In genomic region chr11:78741958-78742357, GRCm38 (mm10) we compare ENCODE assay signal across 29 mouse cellular contexts. TPM values are rescaled to one million over a fixed set of nuclear protein-coding genes. Genes with fewer than 3 reads are reported as not detected.
DNase-seq lines count a peak whose midpoint lies in the region; ATAC-seq and TF ChIP-seq lines count a peak whose summit lies in the region.
"Had no signal": no experiment of that assay in that cellular context is flagged by ENCODE, and none has a peak within 500 bp of the region (broad histone marks: within the 10 kb centered on the region; RNA-seq: fewer than 3 reads in every experiment).

No protein-coding gene starts in this region.

- H3K9me3 ChIP-seq in forebrain, embryonic 14.5 days (replicated peaks; ENCODE audit: control insufficient read depth, low read length), result no peaks in the 10 kb centered on the region
- H3K9me3 ChIP-seq in forebrain, embryonic 11.5 days (ENCODE audit: control insufficient read depth, low read length), result no peaks in the 10 kb centered on the region
- no peaks in the 10 kb centered on the region for H3K9me3 ChIP-seq in hindbrain, postnatal 0 days (ENCODE audit: low read length)
- no peaks in the 10 kb centered on the region for H3K9me3 ChIP-seq in hindbrain, embryonic 11.5 days (ENCODE audit: control insufficient read depth, low read length)
- H3K9me3 ChIP-seq in midbrain, embryonic 14.5 days (ENCODE audit: control insufficient read depth, low read length), result no peaks in the 10 kb centered on the region
- H3K9me3 ChIP-seq in midbrain, embryonic 16.5 days (replicated peaks; ENCODE audit: control insufficient read depth, low read length, poor library complexity, severe bottlenecking), result no peaks in the 10 kb centered on the region
- no peaks in the 10 kb centered on the region for H3K9me3 ChIP-seq in forebrain, embryonic 16.5 days (ENCODE audit: control insufficient read depth, low read length)
- H3K9me3 ChIP-seq: embryonic facial prominence, embryonic 12.5 days; embryonic facial prominence, embryonic 15.5 days; G1E; heart, embryonic 10.5 days; heart, embryonic 13.5 days; hindbrain, embryonic 13.5 days had no signal

- no peaks in the 10 kb centered on the region for H3K36me3 ChIP-seq in forebrain, embryonic 14.5 days (ENCODE audit: control insufficient read depth, insufficient read depth, low read length)
- no peaks in the 10 kb centered on the region for H3K36me3 ChIP-seq in forebrain, embryonic 11.5 days (ENCODE audit: control insufficient read depth, insufficient read depth, low read length)
- H3K36me3 ChIP-seq in hindbrain, postnatal 0 days (ENCODE audit: insufficient read depth, low read length), result no peaks in the 10 kb centered on the region
- H3K36me3 ChIP-seq in hindbrain, embryonic 11.5 days (ENCODE audit: control insufficient read depth, insufficient read depth, low read length), result no peaks in the 10 kb centered on the region
- H3K36me3 ChIP-seq in midbrain, embryonic 14.5 days (ENCODE audit: control insufficient read depth, insufficient read depth, low read length), result no peaks in the 10 kb centered on the region
- no peaks in the 10 kb centered on the region for H3K36me3 ChIP-seq in midbrain, embryonic 16.5 days (ENCODE audit: control insufficient read depth, insufficient read depth, low read length)
- H3K36me3 ChIP-seq in forebrain, embryonic 16.5 days (ENCODE audit: control insufficient read depth, insufficient read depth), result no peaks in the 10 kb centered on the region
- H3K36me3 ChIP-seq: embryonic facial prominence, embryonic 12.5 days; embryonic facial prominence, embryonic 15.5 days; heart, embryonic 10.5 days; heart, embryonic 13.5 days; hindbrain, embryonic 13.5 days had no signal

- peaks cover 14% of the 10 kb centered on the region for H3K4me1 ChIP-seq in forebrain, embryonic 14.5 days (ENCODE audit: control insufficient read depth, insufficient read depth, low read length)
- peaks cover 2% of the 10 kb centered on the region; the same call in 1 of the 2 replicates for H3K4me1 ChIP-seq in forebrain, embryonic 11.5 days (replicated peaks; ENCODE audit: control insufficient read depth, insufficient read depth, low read length)
- H3K4me1 ChIP-seq in hindbrain, postnatal 0 days (ENCODE audit: insufficient read depth, low read length), result no peaks in the 10 kb centered on the region
- H3K4me1 ChIP-seq in hindbrain, embryonic 11.5 days (replicated peaks; ENCODE audit: control insufficient read depth, insufficient read depth, low read length), result no peaks in the 10 kb centered on the region; the same call in 1 of the 2 replicates
- H3K4me1 ChIP-seq in midbrain, embryonic 14.5 days (ENCODE audit: control insufficient read depth, insufficient read depth, low read length), result peaks cover 5% of the 10 kb centered on the region; the same call in 1 of the 2 replicates
- H3K4me1 ChIP-seq in midbrain, embryonic 16.5 days (ENCODE audit: control insufficient read depth, insufficient read depth, low read length), result peaks cover 3% of the 10 kb centered on the region; the same call in 1 of the 2 replicates
- H3K4me1 ChIP-seq in forebrain, embryonic 16.5 days (replicated peaks; ENCODE audit: control insufficient read depth, insufficient read depth, low read length), result peaks cover 13% of the 10 kb centered on the region
- H3K4me1 ChIP-seq: embryonic facial prominence, embryonic 12.5 days; embryonic facial prominence, embryonic 15.5 days had no signal

- no peak for TF ChIP-seq CTCF in hindbrain, postnatal 0 days (IDR thresholded peaks at IDR 0.05; ENCODE audit: low read depth)

- H3K4me3 ChIP-seq in forebrain, embryonic 14.5 days (ENCODE audit: low read depth, low read length), result no peak overlapping the region
- H3K4me3 ChIP-seq in forebrain, embryonic 11.5 days (ENCODE audit: low read depth, low read length), result no peak overlapping the region
- H3K4me3 ChIP-seq in hindbrain, postnatal 0 days (ENCODE audit: low read length), result no peak overlapping the region
- no peak overlapping the region for H3K4me3 ChIP-seq in hindbrain, embryonic 11.5 days (ENCODE audit: low read depth, low read length)
- no peak overlapping the region for H3K4me3 ChIP-seq in midbrain, embryonic 14.5 days (replicated peaks; ENCODE audit: low read depth, low read length)
- H3K4me3 ChIP-seq in midbrain, embryonic 16.5 days (ENCODE audit: low read depth, low read length), result no peak overlapping the region
- no peak overlapping the region for H3K4me3 ChIP-seq in forebrain, embryonic 16.5 days (replicated peaks; ENCODE audit: low read length)
- H3K4me3 ChIP-seq: embryonic facial prominence, embryonic 12.5 days; embryonic facial prominence, embryonic 15.5 days; heart, adult 2 months; heart, embryonic 10.5 days; heart, embryonic 13.5 days; hindbrain, embryonic 13.5 days had no signal

- DNase-seq in forebrain, embryonic 14.5 days (ENCODE audit: low spot score), result peak; percentile 87
- no peak for DNase-seq in forebrain, embryonic 11.5 days (ENCODE audit: low spot score)
- peak; percentile 16 for DNase-seq in hindbrain, postnatal 0 days (ENCODE audit: low spot score)
- DNase-seq in hindbrain, embryonic 11.5 days (ENCODE audit: low spot score), result no peak
- DNase-seq in midbrain, embryonic 14.5 days, result peak; percentile 52
- DNase-seq in right cerebral cortex, postnatal 4 days, result no peak
- DNase-seq: adrenal gland, postnatal 10 days; adrenal gland, postnatal 36 days; B cell, adult 2 months; cerebellum, adult 11 months; cerebellum, adult 2 months; cerebellum, adult 9-11 months; cerebellum, postnatal 25 days; gastrocnemius, postnatal 10 days; gastrocnemius, postnatal 36 days; heart, adult 2 months; heart, postnatal 14 days; heart, postnatal 4 days had no signal

- H3K27me3 ChIP-seq in forebrain, embryonic 14.5 days (replicated peaks; ENCODE audit: control insufficient read depth, insufficient read depth, low read length), result no peaks in the 10 kb centered on the region
- H3K27me3 ChIP-seq in forebrain, embryonic 11.5 days (ENCODE audit: control insufficient read depth, insufficient read depth, low read length), result no peaks in the 10 kb centered on the region
- H3K27me3 ChIP-seq in hindbrain, postnatal 0 days (ENCODE audit: insufficient read depth, low read length), result no peaks in the 10 kb centered on the region
- H3K27me3 ChIP-seq in hindbrain, embryonic 11.5 days (ENCODE audit: control insufficient read depth, insufficient read depth, low read length), result no peaks in the 10 kb centered on the region; the same call in 1 of the 2 replicates
- no peaks in the 10 kb centered on the region for H3K27me3 ChIP-seq in midbrain, embryonic 14.5 days (ENCODE audit: control insufficient read depth, insufficient read depth, low read length)
- H3K27me3 ChIP-seq in midbrain, embryonic 16.5 days (ENCODE audit: control insufficient read depth, insufficient read depth, low read depth, low read length), result no peaks in the 10 kb centered on the region
- no peaks in the 10 kb centered on the region for H3K27me3 ChIP-seq in forebrain, embryonic 16.5 days (replicated peaks; ENCODE audit: control insufficient read depth, insufficient read depth, low read length)
- H3K27me3 ChIP-seq: CH12.LX; embryonic facial prominence, embryonic 12.5 days; embryonic facial prominence, embryonic 15.5 days; heart, embryonic 13.5 days; Patski had no signal

- H3K9ac ChIP-seq in forebrain, embryonic 14.5 days (ENCODE audit: low read length), result no peak overlapping the region
- no peak overlapping the region for H3K9ac ChIP-seq in forebrain, embryonic 11.5 days (ENCODE audit: low read length)
- H3K9ac ChIP-seq in hindbrain, postnatal 0 days (replicated peaks; ENCODE audit: low read length), result no peak overlapping the region
- no peak overlapping the region for H3K9ac ChIP-seq in hindbrain, embryonic 11.5 days (ENCODE audit: low read depth, low read length)
- H3K9ac ChIP-seq in midbrain, embryonic 14.5 days (replicated peaks; ENCODE audit: low read length), result no peak overlapping the region
- H3K9ac ChIP-seq in midbrain, embryonic 16.5 days (ENCODE audit: low read depth, low read length), result no peak overlapping the region
- H3K9ac ChIP-seq in forebrain, embryonic 16.5 days (replicated peaks; ENCODE audit: low read depth, low read length), result no peak overlapping the region
- H3K9ac ChIP-seq: embryonic facial prominence, embryonic 12.5 days; embryonic facial prominence, embryonic 15.5 days; heart, embryonic 13.5 days; hindbrain, embryonic 13.5 days had no signal

- peak; percentile 80 for ATAC-seq in forebrain, embryonic 14.5 days
- no peak for ATAC-seq in forebrain, embryonic 11.5 days (replicated peaks; ENCODE audit: low FRiP score)
- no peak for ATAC-seq in hindbrain, postnatal 0 days
- no peak for ATAC-seq in hindbrain, embryonic 11.5 days (ENCODE audit: low FRiP score)
- no peak for ATAC-seq in midbrain, embryonic 14.5 days (ENCODE audit: low FRiP score, low TSS enrichment)
- ATAC-seq in midbrain, embryonic 16.5 days, result no peak
- ATAC-seq in forebrain, embryonic 16.5 days, result peak; percentile 90
- ATAC-seq: intestine, postnatal 0 days; Patski had no signal

- no peak overlapping the region for H3K4me2 ChIP-seq in forebrain, embryonic 14.5 days (ENCODE audit: low read length)
- no peak overlapping the region for H3K4me2 ChIP-seq in forebrain, embryonic 11.5 days (ENCODE audit: low read depth, low read length, severe bottlenecking)
- no peak overlapping the region for H3K4me2 ChIP-seq in hindbrain, postnatal 0 days (ENCODE audit: low read depth, low read length)
- H3K4me2 ChIP-seq in hindbrain, embryonic 11.5 days (replicated peaks; ENCODE audit: low read depth, low read length), result no peak overlapping the region
- no peak overlapping the region for H3K4me2 ChIP-seq in midbrain, embryonic 14.5 days (ENCODE audit: low read length)
- no peak overlapping the region for H3K4me2 ChIP-seq in midbrain, embryonic 16.5 days (ENCODE audit: low read length)
- no peak overlapping the region for H3K4me2 ChIP-seq in forebrain, embryonic 16.5 days (ENCODE audit: low read length)
- H3K4me2 ChIP-seq: embryonic facial prominence, embryonic 12.5 days; embryonic facial prominence, embryonic 15.5 days; heart, embryonic 13.5 days; hindbrain, embryonic 13.5 days had no signal

- peak overlapping the region; percentile 68; the same call in 1 of the 2 replicates for H3K27ac ChIP-seq in forebrain, embryonic 14.5 days (ENCODE audit: low read depth, low read length)
- no peak overlapping the region for H3K27ac ChIP-seq in forebrain, embryonic 11.5 days (ENCODE audit: low read depth, low read length)
- no peak overlapping the region for H3K27ac ChIP-seq in hindbrain, postnatal 0 days
- H3K27ac ChIP-seq in hindbrain, embryonic 11.5 days (ENCODE audit: low read depth, low read length), result no peak overlapping the region
- no peak overlapping the region; the same call in 1 of the 2 replicates for H3K27ac ChIP-seq in midbrain, embryonic 14.5 days (replicated peaks; ENCODE audit: low read depth, low read length)
- H3K27ac ChIP-seq in midbrain, embryonic 16.5 days (ENCODE audit: low read length), result no peak overlapping the region
- peak overlapping the region; percentile 38 for H3K27ac ChIP-seq in forebrain, embryonic 16.5 days (ENCODE audit: low read length)
- H3K27ac ChIP-seq: embryonic facial prominence, embryonic 12.5 days; embryonic facial prominence, embryonic 15.5 days; heart, adult 2 months; heart, embryonic 10.5 days; heart, embryonic 13.5 days; hindbrain, embryonic 13.5 days had no signal

- 15% methylated on average over 7 of the region's 7 CpGs for WGBS in forebrain, embryonic 14.5 days
- 62% methylated on average over 7 of the region's 7 CpGs for WGBS in forebrain, embryonic 11.5 days
- WGBS in hindbrain, postnatal 0 days, result 37% methylated on average over 7 of the region's 7 CpGs
- WGBS in hindbrain, embryonic 11.5 days, result 73% methylated on average over 7 of the region's 7 CpGs
- 17% methylated on average over 7 of the region's 7 CpGs for WGBS in midbrain, embryonic 14.5 days
- WGBS in midbrain, embryonic 16.5 days, result 25% methylated on average over 7 of the region's 7 CpGs
- 8% methylated on average over 7 of the region's 7 CpGs for WGBS in forebrain, embryonic 16.5 days

RNA-seq across cellular contexts. Expression of gene Ccnq, which starts 9.6 kb away (rescaled TPM):
- polyA plus RNA-seq in forebrain, embryonic 14.5 days (2014; fragmentation: Nextera tagmentation; extraction: Ambion mirVana), result 40.7 and 48.9 TPM in 2 replicates
- 35.9 and 43.4 TPM in 2 replicates for polyA plus RNA-seq in forebrain, embryonic 11.5 days (2014; fragmentation: Nextera tagmentation; extraction: Ambion mirVana)
- total RNA-seq in hindbrain, postnatal 0 days (2014; rRNA removed), result 35.9 and 39.0 TPM in 2 replicates
- polyA plus RNA-seq in hindbrain, postnatal 0 days (2015; fragmentation: Nextera tagmentation; extraction: Ambion mirVana), result 35.4 and 37.5 TPM in 2 replicates
- polyA plus RNA-seq in hindbrain, embryonic 11.5 days (2014; fragmentation: Nextera tagmentation; extraction: Ambion mirVana), result 32.3 and 33.2 TPM in 2 replicates
- polyA plus RNA-seq in midbrain, embryonic 14.5 days (2014; fragmentation: Nextera tagmentation; extraction: Ambion mirVana), result 34.9 and 35.2 TPM in 2 replicates
- 25.2 and 27.8 TPM in 2 replicates for polyA plus RNA-seq in midbrain, embryonic 16.5 days (2015; fragmentation: Nextera tagmentation; extraction: Ambion mirVana)
- 35.6 and 39.5 TPM in 2 replicates for polyA plus RNA-seq in forebrain, embryonic 16.5 days (2015; fragmentation: Nextera tagmentation; extraction: Ambion mirVana)

RNA-seq across cellular contexts. Expression of gene Nlk, which starts 44.8 kb away (rescaled TPM):
- polyA plus RNA-seq in forebrain, embryonic 14.5 days (2014; fragmentation: Nextera tagmentation; extraction: Ambion mirVana), result 31.6 and 38.0 TPM in 2 replicates
- polyA plus RNA-seq in forebrain, embryonic 11.5 days (2014; fragmentation: Nextera tagmentation; extraction: Ambion mirVana), result 29.3 and 33.6 TPM in 2 replicates
- 30.4 and 36.7 TPM in 2 replicates for total RNA-seq in hindbrain, postnatal 0 days (2014; rRNA removed)
- 20.0 and 20.6 TPM in 2 replicates for polyA plus RNA-seq in hindbrain, postnatal 0 days (2015; fragmentation: Nextera tagmentation; extraction: Ambion mirVana)
- polyA plus RNA-seq in hindbrain, embryonic 11.5 days (2014; fragmentation: Nextera tagmentation; extraction: Ambion mirVana), result 27.5 and 34.4 TPM in 2 replicates
- polyA plus RNA-seq in midbrain, embryonic 14.5 days (2014; fragmentation: Nextera tagmentation; extraction: Ambion mirVana), result 30.0 and 35.7 TPM in 2 replicates
- polyA plus RNA-seq in midbrain, embryonic 16.5 days (2015; fragmentation: Nextera tagmentation; extraction: Ambion mirVana), result 26.2 and 27.7 TPM in 2 replicates
- 31.2 and 33.6 TPM in 2 replicates for polyA plus RNA-seq in forebrain, embryonic 16.5 days (2015; fragmentation: Nextera tagmentation; extraction: Ambion mirVana)

Comparison
In these comparisons a context has a peak if more than half of its experiments do, and no peak if none do; other contexts are left out.
1. ATAC-seq: peak in forebrain, embryonic 14.5 days (single experiment) and forebrain, embryonic 16.5 days (single experiment); none in forebrain, embryonic 11.5 days (single experiment), hindbrain, postnatal 0 days (single experiment), hindbrain, embryonic 11.5 days (single experiment), midbrain, embryonic 14.5 days (single experiment) and midbrain, embryonic 16.5 days (single experiment).
2. DNase-seq: peak in forebrain, embryonic 14.5 days (single experiment), hindbrain, postnatal 0 days (single experiment) and midbrain, embryonic 14.5 days (single experiment); none in forebrain, embryonic 11.5 days (single experiment), hindbrain, embryonic 11.5 days (single experiment) and right cerebral cortex, postnatal 4 days (single experiment).
3. H3K27ac ChIP-seq: peak in forebrain, embryonic 14.5 days (single experiment) and forebrain, embryonic 16.5 days (single experiment); none in forebrain, embryonic 11.5 days (single experiment), hindbrain, postnatal 0 days (single experiment), hindbrain, embryonic 11.5 days (single experiment), midbrain, embryonic 14.5 days (single experiment) and midbrain, embryonic 16.5 days (single experiment).